Mouse (Mus musculus): ENCODE data around the gene Gm5065.

Gene Gm5065

DNA sequence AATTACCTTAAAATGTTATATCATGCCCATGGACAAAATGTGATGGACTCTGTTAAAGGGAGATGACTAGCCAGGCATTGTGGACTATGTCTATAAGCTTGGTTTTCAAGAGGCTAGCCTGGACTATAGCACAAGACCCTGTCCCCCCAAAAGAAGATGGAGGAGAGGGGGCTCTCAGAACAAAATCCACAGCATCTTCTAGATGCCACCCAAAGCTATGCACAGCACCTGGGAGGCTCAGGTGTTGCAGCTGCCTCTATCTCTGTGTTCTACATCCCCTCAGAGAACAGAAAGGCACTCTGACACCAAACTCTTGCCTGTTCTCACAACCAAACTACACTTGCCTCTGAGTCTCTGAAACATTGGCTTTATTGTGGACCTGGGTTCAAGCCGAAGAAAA, at the start of gene Gm5065:
Gene Gm5065, plus strand, starts transcription at position 301 of the 400 bp plus-strand sequence.
- DNase-seq: no peak

DNA sequence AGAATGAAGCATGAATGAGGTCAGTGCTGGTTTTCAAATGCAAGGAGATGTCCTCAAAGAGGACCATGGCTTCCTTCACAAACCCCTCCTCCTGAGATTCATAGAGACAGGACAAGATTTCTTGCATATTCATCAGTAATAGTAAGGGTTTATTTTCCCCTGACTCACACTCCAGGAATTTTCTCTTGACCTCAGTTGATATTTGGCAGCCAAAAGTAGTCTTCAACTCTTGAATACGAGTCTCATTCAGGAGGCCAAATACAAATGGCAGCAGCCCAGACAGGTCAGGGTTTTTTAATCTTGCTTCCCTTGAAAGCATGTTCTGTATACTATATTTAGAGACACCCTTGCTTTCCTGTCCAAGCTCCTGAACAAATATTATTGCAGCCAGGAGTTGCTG, 22.8 kb upstream of the Gm5065 start:
- no peak for DNase-seq

DNA sequence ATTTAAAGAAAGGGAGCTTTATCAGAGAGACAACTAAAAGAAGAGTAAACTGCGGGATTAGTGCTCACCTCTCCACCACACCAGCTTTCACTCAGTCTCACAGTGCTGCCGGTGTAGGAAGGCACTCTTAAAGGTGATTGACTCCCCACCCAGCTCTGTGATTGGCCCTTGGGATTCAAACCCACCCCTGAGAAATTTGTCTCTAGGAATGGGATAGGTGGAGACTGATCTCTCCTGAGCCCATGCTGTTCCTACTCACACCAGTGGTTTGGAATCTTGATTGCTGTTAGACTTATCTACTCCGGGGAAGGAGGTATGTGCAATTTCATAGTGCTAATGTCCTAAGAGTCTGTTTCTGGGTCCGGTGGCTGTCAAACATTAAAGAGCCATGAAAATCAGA, 598 bp downstream of the Gm5065 start, which contains the start of gene Nlrp2:
Gene Nlrp2, minus strand, starts transcription at position 101 of the 400 bp plus-strand sequence.
- DNase-seq: no peak

DNA sequence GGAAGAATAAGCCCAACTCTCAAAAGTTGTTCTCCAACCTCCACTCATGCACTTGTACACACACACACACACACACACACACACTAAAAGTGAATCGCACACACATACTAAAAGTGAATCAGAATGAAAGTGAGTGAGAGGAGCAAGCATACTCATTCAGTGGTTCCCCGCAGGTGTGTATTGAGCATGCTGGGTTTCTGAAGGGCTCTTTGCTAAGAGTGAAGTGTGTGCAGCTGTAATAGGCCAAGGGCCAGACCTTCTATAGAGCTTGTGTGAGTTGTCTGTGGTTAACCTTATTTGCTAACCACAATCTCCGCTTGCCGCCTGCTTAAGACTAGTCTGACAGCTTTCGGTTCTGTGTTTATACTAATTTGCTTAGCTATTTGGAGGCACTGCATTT, 13.3 kb downstream of the Gm5065 start:
- no peak for DNase-seq

DNA sequence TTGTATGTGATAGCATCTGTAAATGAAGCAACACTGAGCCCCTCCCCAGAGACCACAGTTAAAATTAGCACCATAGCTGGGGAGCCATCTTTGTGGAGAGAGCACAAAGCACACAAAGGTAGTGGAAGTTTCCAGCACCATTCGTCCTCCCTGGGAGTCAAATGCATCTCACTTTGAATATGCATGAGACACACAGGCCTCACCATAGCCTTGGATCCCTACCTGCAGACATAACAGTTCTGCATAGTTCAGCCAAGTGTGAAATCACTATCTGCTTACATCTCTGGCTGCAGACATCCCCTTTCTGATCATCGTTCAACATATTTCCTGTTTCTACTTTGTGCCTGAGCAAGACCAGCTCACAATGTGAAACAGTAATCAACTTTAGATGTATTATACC, 16.4 kb downstream of the Gm5065 start:
- DNase-seq: no peak

DNA sequence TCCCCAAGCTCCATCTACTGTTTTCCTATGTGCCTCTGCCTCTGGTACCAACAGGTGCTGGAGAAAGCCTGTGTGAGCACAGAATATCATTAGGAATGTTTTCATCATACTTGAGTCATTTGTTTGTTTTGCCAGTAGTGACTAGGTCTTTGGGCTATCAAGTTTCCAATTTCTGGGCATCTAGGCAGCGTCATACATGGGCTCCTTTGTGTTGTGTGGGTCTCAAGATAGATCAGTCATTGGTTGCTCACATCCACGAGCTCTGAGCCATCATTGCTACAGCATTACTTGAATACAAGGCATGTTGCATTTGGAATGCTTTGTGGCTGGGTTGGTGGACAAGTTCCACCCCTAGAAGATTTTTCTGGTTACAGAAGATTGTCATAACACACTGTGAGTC, 55.9 kb downstream of the Gm5065 start:
- no peak for DNase-seq
